Mouse (Mus musculus) MEL-GATA-1-ER (cell line): ENCODE measurements at regions not wholly inside any gene's neighbourhood (a gene's known extent, or its start where the extent isn't known, plus 50 kb on each side); places are given as distances from the start of the nearest gene placed in this dataset.

Experiments used
- DNase-seq: peaks from one replicate; pipeline ENCODE4 v3.0.0-alpha.2; 2012; ENCODE audit warnings: low read depth; ENCODE audit errors: extremely low read depth

DNA sequence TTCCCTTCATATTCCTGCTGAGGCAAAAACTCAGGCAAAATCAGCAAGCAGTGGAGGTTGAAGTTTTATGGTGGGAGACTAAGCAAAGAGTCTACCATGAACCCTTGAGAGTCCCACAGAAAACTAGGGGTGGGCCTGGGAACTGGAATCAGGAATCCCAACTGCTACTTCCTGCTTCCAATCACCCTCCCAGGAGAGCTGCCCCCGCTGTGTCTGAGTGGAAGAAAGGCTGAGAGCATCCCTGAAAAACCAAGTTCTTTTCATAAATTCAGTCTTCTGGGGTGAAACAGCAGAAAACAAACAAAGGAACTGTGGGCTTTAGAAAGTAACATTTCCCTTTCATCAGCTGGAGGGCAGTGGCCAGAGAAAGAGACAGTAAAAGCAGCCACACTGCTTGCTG lies 445.0 kb downstream of the Gsdmc2 start:
- DNase-seq, result no peak

- DNase-seq, result no peak
Observed at GRCm38 (mm10) chr15:63397485-63397884, 447.5 kb downstream of the Gsdmc2 start.

- DNase-seq, result no peak
Observed at GRCm38 (mm10) chr15:63377258-63377657, 467.7 kb downstream of the Gsdmc2 start.

DNA sequence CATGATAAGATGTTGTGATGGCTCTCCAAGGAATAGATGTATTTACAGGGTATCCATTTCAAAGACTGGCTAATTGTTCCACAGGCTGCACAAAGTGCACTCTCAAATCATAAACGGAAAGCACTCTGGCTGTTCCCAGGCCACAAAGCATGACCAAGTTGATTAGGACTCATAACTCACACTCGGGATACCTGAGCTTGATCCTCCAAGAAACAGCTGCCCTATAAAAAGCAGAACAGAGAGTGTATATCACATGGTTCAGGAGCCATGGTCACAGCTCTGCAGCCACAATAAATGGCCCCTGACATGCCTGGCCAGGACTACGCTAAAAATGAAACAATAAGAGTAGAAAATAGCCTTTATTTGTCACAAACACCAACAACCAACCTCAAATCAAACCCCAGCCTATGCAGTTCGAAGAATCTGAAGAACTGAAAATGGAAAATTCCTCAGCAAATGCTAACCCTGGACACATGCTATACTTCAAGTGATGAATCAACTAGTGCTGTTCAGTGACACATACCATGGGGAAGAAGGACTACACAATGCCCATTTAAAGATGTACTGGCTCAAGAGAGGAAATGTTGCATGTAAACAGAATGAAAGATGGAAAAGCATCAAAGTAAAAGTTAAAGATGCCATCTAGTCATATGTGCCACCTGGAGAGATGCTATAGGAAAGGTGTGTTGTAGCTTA lies 473.5 kb downstream of the Gsdmc2 start:
- DNase-seq, result no peak

GRCm38 (mm10) chr15:63364473-63364872 lies 480.5 kb downstream of the Gsdmc2 start:
- DNase-seq, result no peak

DNA sequence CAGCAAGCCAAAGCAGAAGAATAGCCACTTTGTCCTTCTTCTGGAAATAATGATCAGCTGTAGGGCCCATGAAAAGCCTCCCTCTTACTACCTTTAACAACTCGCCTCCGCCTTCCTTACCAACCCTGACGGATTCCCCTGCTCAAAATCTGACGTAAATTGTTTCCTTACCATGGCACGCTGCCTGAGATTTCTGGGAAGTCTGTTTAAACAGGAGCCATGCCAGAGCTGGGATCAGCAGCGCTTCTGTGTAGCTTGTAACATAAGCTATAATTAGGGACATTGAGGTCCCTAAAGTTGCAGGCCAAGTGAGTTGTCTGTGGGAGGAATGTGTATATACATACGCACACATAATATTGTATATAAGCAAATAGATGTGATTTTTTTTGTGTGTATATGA lies 484.6 kb downstream of the Gsdmc2 start:
- no peak for DNase-seq

- no peak for DNase-seq
Observed at GRCm38 (mm10) chr15:63341730-63342129, 503.2 kb downstream of the Gsdmc2 start.

- DNase-seq, result no peak
Observed at GRCm38 (mm10) chr15:63340322-63341060, 504.5 kb downstream of the Gsdmc2 start.

- DNase-seq, result no peak
Observed at GRCm38 (mm10) chr15:63319666-63320065, 525.3 kb downstream of the Gsdmc2 start.

GRCm38 (mm10) chr15:63310426-63310825 lies 534.6 kb downstream of the Gsdmc2 start:
- DNase-seq, result no peak

- DNase-seq, result no peak
Observed at GRCm38 (mm10) chr15:63299311-63299710, 545.7 kb downstream of the Gsdmc2 start.

- no peak for DNase-seq
Observed at GRCm38 (mm10) chr15:63288534-63288933, 556.4 kb downstream of the Gsdmc2 start.

DNA sequence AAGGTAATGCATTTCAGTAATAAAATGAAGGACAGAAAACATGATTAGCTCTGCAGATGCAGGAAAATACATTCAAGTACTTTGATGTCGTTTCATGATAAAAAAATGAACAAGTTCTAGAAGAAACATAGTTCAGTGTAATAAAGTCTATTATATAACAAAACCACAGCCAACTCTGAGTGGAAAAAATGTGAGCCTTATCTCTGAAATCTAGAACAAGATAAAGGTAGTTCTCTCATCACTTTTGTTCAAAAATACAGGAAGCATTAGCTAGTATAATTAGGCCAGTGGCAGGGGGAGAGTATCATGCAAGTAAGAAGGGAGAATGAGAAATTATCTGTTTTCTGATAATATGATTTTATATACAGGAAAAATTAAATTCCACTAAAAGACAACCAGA lies 559.0 kb downstream of the Gsdmc2 start:
- DNase-seq, result no peak

DNA sequence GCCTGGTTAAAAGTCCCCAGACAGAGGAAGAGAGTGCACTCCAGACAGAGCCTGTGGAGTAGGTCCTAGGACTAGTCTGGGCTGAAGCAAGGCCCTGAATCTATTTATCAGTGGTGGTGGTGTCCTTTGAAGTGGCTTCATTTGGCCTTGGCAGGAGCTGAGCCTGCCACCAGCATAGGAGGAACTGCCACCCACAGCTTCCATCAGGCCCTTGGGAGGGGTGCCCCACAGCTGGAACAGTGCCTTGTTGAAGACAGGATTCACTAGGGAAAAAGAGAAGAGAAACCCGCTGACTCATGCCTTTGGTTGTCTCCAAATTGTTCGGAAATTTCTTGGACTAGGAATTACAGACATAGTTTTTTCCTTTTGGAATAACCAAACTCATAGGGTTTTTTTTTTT lies 574.6 kb downstream of the Gsdmc2 start:
- DNase-seq, result no peak

- DNase-seq, result no peak
Observed at GRCm38 (mm10) chr15:63265845-63266244, 579.1 kb downstream of the Gsdmc2 start.

- no peak for DNase-seq
Observed at GRCm38 (mm10) chr15:63255736-63256135, 589.2 kb downstream of the Gsdmc2 start.

- no peak for DNase-seq
Observed at GRCm38 (mm10) chr15:63252781-63253340, 592.1 kb downstream of the Gsdmc2 start.

- DNase-seq, result no peak
Observed at GRCm38 (mm10) chr15:63238601-63239000, 606.4 kb downstream of the Gsdmc2 start.

DNA sequence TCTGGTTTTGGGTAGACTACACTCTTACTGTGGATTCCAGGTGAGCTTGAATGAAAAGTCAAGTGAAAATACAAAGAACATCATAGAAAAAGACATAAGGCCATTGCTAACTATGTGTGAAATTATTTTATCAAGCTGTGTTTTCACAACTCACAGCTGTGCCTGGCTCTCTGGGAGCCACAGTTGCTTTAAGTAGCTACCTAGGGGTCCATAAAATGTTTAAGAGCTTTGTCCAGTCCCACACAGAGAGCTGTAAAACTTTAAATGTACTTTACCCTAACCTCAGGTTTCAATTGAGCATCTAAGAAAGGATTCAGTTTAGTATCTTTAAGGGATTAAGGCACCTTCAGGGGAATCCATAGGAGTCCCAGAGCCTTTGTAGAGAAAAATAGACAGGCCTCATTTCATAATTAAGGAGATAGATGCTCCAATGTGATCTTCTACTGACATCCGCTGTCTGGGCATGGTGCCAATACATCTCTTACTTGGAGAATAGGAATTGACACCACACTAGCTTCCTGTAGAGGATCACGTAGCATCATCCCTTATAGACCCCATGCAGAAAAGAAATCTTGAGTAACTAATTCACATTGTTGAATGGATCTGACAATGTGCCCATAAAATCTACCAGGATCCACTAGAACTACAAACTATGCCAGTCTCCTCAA lies 626.5 kb downstream of the Gsdmc2 start:
- no peak for DNase-seq

DNA sequence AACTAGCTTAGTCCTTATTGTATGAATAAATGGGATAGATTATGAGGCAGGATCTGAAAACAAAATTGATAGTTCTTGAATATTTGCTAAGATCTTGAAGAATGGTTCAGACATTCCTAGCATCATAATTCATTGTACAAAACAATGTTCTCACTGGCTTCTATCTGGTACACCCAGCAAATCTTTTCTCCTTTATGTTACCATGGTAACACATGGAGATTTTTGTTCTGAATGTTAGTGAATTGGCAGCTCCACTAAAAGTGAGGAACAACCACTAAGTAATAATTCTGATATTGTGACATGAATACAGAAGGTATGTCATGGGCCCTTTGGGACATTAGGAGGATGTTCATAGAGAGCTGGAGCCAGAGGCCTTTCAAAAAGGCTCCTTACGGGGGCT lies 639.8 kb downstream of the Gsdmc2 start:
- no peak for DNase-seq

GRCm38 (mm10) chr15:63195031-63195430 lies 649.9 kb downstream of the Gsdmc2 start:
- DNase-seq, result no peak

GRCm38 (mm10) chr15:63194492-63194797 lies 650.5 kb downstream of the Gsdmc2 start:
- DNase-seq, result no peak
